Mouse (Mus musculus): ENCODE measurements around the gene Camk1d. TPM values are rescaled to one million over a fixed set of nuclear protein-coding genes. Genes with fewer than 3 reads are reported as not detected.
A peak's percentile ranks its signal among the peaks of the same experiment; 100 is the strongest.

Camk1d gene
- polyA plus RNA-seq, 1 experiment from 2014 or later: 0.62 TPM

DNA sequence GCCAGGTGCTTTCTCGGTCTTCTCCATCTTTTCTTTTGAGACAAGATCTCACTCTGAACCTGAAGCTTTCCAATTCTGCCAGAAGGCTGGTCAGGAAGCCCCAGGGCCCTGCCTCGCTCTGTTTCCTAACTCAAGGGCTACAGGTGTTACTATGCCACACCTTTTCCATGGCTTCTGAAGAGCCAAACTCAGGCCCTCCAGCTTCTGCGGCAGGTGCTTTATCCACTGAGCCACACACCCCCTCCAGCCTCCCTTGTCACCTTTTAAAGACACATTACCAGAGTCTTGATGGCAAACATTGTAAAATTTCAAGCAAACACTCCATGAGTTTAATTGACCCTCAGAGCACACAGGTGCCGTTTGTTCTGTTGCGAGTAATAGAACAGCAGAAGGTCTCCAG, 17.7 kb upstream of the Camk1d start:
- no peaks in the 10 kb centered on the region for H3K36me3 ChIP-seq (replicated peaks)
- DNase-seq (ENCODE audit: extremely low spot score, low spot score): no peak
- no peaks in the 10 kb centered on the region for H3K9me3 ChIP-seq
- 90% methylated on average over 5 of the region's 5 CpGs for WGBS
- no peak overlapping the region for H3K27ac ChIP-seq
- peaks cover 16% of the 10 kb centered on the region for H3K4me1 ChIP-seq
- H3K4me3 ChIP-seq: no peak overlapping the region
- no peaks in the 10 kb centered on the region for H3K27me3 ChIP-seq (ENCODE audit: poor library complexity, severe bottlenecking)

DNA sequence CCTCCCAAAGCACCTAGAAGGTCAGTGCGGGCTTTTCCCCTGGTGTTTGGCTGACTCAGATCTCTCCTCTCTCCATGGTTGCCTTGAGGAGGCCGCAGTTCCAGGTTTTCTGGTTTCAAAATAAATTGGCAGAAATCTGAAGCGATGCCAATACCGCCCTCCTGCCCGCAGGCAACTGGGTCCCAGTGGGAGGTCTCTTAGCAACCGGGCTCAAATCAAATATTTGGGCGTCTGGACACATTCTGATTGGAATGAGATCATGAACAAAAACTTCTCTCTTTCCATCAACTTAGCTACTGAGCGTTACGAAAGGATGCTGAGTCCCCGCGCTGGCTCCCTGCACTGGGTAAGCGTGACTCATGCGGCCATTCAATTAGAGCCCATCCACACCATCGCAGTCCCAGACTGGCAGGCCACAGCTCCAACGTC, 16.1 kb upstream of the Camk1d start:
- H3K4me1 ChIP-seq: peaks cover 20% of the 10 kb centered on the region
- H3K4me3 ChIP-seq: no peak overlapping the region
- no peaks in the 10 kb centered on the region for H3K36me3 ChIP-seq (replicated peaks)
- no peak for DNase-seq (ENCODE audit: extremely low spot score, low spot score)
- no peaks in the 10 kb centered on the region for H3K9me3 ChIP-seq
- WGBS: 67% methylated on average over 15 of the region's 15 CpGs
- H3K27me3 ChIP-seq (ENCODE audit: poor library complexity, severe bottlenecking): no peaks in the 10 kb centered on the region
- H3K27ac ChIP-seq: no peak overlapping the region

GRCm38 (mm10) chr2:5729931-5730330, 15.6 kb upstream of the Camk1d start:
- WGBS: 81% methylated on average over 7 of the region's 7 CpGs
- DNase-seq (ENCODE audit: extremely low spot score, low spot score): no peak
- Histone ChIP-seq H3K27ac (no peak overlapping the region), H3K36me3 (replicated peaks) (no peaks in the 10 kb centered on the region), H3K27me3 (ENCODE audit: poor library complexity, severe bottlenecking) (no peaks in the 10 kb centered on the region), H3K9me3 (no peaks in the 10 kb centered on the region), H3K4me1 (peaks cover 21% of the 10 kb centered on the region), H3K4me3 (no peak overlapping the region)

DNA sequence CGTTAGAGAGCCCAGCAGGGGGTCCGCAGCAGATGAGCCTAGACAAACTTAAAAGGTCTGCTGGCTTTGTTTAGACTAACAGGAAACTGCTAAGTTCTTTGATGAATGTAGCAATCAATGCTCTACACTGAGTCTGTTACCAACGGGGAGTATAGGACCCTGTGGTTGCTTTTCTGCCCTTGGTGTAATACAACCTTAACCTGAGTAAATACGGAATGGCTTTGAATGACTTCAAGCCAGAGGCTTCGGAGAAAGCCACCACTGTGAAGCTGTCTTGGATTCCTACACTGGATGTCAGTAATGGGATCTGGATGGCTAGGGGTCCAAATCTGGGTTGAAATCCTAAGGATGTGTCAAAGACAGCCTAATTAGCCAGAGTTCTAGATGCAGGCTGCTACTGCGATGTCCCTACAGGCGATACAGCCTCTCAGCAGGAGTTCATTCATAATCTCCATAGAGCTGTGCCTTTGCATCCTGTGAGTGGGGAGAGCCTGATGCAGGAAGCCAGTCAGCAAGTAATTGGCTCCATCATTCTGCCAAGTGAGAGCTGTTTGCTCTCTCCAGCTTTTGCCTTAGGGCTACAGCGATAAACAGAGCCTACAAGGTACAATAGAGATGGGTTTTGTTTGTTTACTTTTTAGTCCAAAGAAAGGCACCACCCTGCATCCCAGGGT, 10.8 kb upstream of the Camk1d start:
- DNase-seq (ENCODE audit: extremely low spot score, low spot score): peak; percentile 32
- no peaks in the 10 kb centered on the region for H3K9me3 ChIP-seq
- WGBS: 12% methylated on average over 8 of the region's 8 CpGs

DNA sequence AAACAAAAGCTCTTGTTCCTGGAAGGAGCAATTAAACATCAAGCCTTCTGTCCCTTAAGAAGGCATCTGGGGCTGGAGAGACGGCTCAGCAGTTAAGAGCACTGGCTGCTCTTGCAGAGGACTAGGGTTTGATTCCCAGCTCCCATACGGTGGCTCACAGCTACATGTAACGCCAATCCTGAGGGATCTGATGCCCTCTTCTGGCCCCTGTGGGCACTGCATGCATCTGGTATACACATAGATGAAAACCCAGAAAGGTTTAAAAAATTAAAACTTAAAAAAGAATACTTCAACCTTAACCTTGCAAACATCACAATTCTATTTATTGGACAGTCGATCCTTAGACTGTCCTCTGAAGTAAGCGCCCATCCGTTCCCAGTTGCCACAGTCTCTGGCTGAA, 3.4 kb upstream of the Camk1d start:
- Histone ChIP-seq H3K27me3 (ENCODE audit: poor library complexity, severe bottlenecking) (peaks cover 41% of the 10 kb centered on the region), H3K36me3 (replicated peaks) (no peaks in the 10 kb centered on the region), H3K4me3 (no peak overlapping the region), H3K4me1 (peaks cover 29% of the 10 kb centered on the region), H3K9me3 (peaks cover 7% of the 10 kb centered on the region), H3K27ac (no peak overlapping the region)
- 92% methylated on average over 6 of the region's 6 CpGs for WGBS
- no peak for DNase-seq (ENCODE audit: extremely low spot score, low spot score)

More for the DNA sequence above, 10.8 kb upstream of the Camk1d start:
- H3K36me3 ChIP-seq (replicated peaks): no peaks in the 10 kb centered on the region
- H3K4me1 ChIP-seq: peaks cover 25% of the 10 kb centered on the region
- H3K27me3 ChIP-seq (ENCODE audit: poor library complexity, severe bottlenecking): no peaks in the 10 kb centered on the region
- no peak overlapping the region for H3K4me3 ChIP-seq
- no peak overlapping the region for H3K27ac ChIP-seq

- WGBS: 35% methylated on average over 2 of the region's 2 CpGs
- peaks cover 30% of the 10 kb centered on the region for H3K4me1 ChIP-seq
- H3K9me3 ChIP-seq: peaks cover 7% of the 10 kb centered on the region
- peaks cover 62% of the 10 kb centered on the region for H3K27me3 ChIP-seq (ENCODE audit: poor library complexity, severe bottlenecking)
- peak overlapping the region; percentile 64 for H3K4me3 ChIP-seq
- H3K36me3 ChIP-seq (replicated peaks): no peaks in the 10 kb centered on the region
- DNase-seq (ENCODE audit: extremely low spot score, low spot score): no peak
- H3K27ac ChIP-seq: no peak overlapping the region
Measured at GRCm38 (mm10) chr2:5715544-5715943, 1.2 kb upstream of the Camk1d start.

- H3K4me3 ChIP-seq: peak overlapping the region; percentile 64
- peaks cover 63% of the 10 kb centered on the region for H3K27me3 ChIP-seq (ENCODE audit: poor library complexity, severe bottlenecking)
- no peaks in the 10 kb centered on the region for H3K36me3 ChIP-seq (replicated peaks)
- peak overlapping the region; percentile 80 for H3K27ac ChIP-seq
- peaks cover 30% of the 10 kb centered on the region for H3K4me1 ChIP-seq
- no peak for DNase-seq (ENCODE audit: extremely low spot score, low spot score)
- 0% methylated on average over 19 of the region's 19 CpGs for WGBS
- peaks cover 7% of the 10 kb centered on the region for H3K9me3 ChIP-seq
Measured at GRCm38 (mm10) chr2:5715054-5715410, 717 bp upstream of the Camk1d start.

GRCm38 (mm10) chr2:5713325-5714210, 747 bp downstream of the Camk1d start:
- Histone ChIP-seq H3K27ac (peak overlapping the region; percentile 80), H3K36me3 (replicated peaks) (no peaks in the 10 kb centered on the region), H3K9me3 (peaks cover 7% of the 10 kb centered on the region), H3K4me1 (peaks cover 30% of the 10 kb centered on the region), H3K27me3 (ENCODE audit: poor library complexity, severe bottlenecking) (peaks cover 63% of the 10 kb centered on the region), H3K4me3 (peak overlapping the region; percentile 64)
- under 1% methylated on average over 49 of the region's 49 CpGs for WGBS
- DNase-seq (ENCODE audit: extremely low spot score, low spot score): peak; percentile 40

DNA sequence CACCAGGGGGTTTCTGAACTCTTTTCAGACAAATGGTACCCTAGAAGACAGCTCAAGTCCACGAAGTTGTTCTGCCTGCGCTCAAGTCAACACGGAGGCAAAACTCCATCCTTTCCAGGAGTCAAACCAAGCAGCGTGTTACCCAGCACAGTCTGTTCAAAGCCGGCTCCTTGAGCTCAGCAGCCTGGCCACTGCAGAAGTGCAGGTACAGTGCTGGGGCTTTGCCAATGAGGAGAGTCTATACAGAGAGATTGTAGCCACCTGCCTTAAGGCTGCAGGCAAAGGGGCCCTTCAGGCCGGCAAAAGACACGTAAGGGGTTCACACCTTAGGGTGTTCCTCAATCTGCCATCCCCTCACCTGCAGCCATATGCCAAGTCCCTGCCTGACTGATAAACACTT, 2.1 kb downstream of the Camk1d start:
- H3K27me3 ChIP-seq (ENCODE audit: poor library complexity, severe bottlenecking): peaks cover 63% of the 10 kb centered on the region
- 52% methylated on average over 7 of the region's 7 CpGs for WGBS
- no peak for DNase-seq (ENCODE audit: extremely low spot score, low spot score)
- H3K9me3 ChIP-seq: peaks cover 3% of the 10 kb centered on the region; the same call in 1 of the 2 replicates
- no peak overlapping the region for H3K4me3 ChIP-seq
- no peaks in the 10 kb centered on the region for H3K36me3 ChIP-seq (replicated peaks)
- H3K4me1 ChIP-seq: peaks cover 30% of the 10 kb centered on the region
- no peak overlapping the region for H3K27ac ChIP-seq

DNA sequence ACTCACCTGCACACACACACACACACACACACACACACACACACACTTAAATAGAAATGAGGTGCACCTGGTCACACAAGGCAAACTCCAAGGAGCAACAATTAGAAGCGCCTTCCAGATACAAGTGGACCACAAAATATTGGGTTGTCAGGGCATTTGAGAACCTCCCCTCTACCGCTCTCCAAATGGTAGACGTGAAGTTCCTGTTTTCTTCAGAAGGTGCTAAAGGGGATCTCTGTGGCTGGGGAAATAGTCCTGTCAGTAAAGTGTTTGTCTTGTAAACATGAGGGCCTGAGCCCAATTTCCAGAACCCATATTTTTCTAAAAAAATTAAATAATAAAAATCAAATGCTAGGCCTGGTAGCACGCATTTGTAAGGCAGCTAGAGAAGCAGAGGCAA, 4.4 kb downstream of the Camk1d start:
- 89% methylated on average over 4 of the region's 4 CpGs for WGBS

GRCm38 (mm10) chr2:5707871-5708733, 6.2 kb downstream of the Camk1d start:
- no peak overlapping the region for H3K27ac ChIP-seq
- no peak for DNase-seq (ENCODE audit: extremely low spot score, low spot score)
- no peak overlapping the region for H3K4me3 ChIP-seq
- H3K4me1 ChIP-seq: peaks cover 5% of the 10 kb centered on the region
- H3K27me3 ChIP-seq (ENCODE audit: poor library complexity, severe bottlenecking): peaks cover 26% of the 10 kb centered on the region
- H3K36me3 ChIP-seq (replicated peaks): no peaks in the 10 kb centered on the region
- WGBS: 62% methylated on average over 10 of the region's 10 CpGs
- H3K9me3 ChIP-seq: no peaks in the 10 kb centered on the region

More for the DNA sequence above, 4.4 kb downstream of the Camk1d start:
- H3K9me3 ChIP-seq: no peaks in the 10 kb centered on the region
- H3K27ac ChIP-seq: no peak overlapping the region
- H3K27me3 ChIP-seq (ENCODE audit: poor library complexity, severe bottlenecking): peaks cover 44% of the 10 kb centered on the region
- no peaks in the 10 kb centered on the region for H3K36me3 ChIP-seq (replicated peaks)
- H3K4me3 ChIP-seq: no peak overlapping the region
- DNase-seq (ENCODE audit: extremely low spot score, low spot score): no peak
- H3K4me1 ChIP-seq: peaks cover 22% of the 10 kb centered on the region

GRCm38 (mm10) chr2:5706618-5707017, 7.7 kb downstream of the Camk1d start:
- Histone ChIP-seq H3K27me3 (ENCODE audit: poor library complexity, severe bottlenecking) (peaks cover 11% of the 10 kb centered on the region), H3K4me1 (no peaks in the 10 kb centered on the region), H3K27ac (no peak overlapping the region), H3K9me3 (no peaks in the 10 kb centered on the region), H3K4me3 (no peak overlapping the region), H3K36me3 (replicated peaks) (no peaks in the 10 kb centered on the region)
- no peak for DNase-seq (ENCODE audit: extremely low spot score, low spot score)
- 86% methylated on average over 4 of the region's 4 CpGs for WGBS

All from forebrain, embryonic 10.5 days (tissue).